Mouse (Mus musculus): ENCODE results near the gene Olfr178. TPM values are rescaled to one million over a fixed set of nuclear protein-coding genes. Genes with fewer than 3 reads are reported as not detected.

Olfr178 gene
- total RNA-seq (2021), result not detected

DNA sequence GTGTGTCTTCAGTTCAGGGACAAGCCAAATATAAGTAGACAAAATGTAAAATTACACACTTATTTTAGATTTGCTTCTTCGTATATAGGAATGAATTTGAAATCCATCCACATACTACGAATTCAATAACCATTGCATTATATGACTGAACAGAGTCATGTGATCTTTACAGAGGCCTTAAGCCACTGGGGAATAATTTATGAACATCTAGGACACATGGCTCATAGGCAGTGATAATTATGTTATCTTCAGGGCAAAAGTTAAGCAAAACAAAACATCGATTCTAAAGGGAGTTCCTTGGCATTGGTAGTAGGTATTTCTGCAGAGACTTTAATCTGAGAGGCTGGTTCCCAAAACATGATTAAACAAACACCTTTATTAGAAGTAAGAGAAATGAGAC lies at the start of gene Olfr178:
Olfr178 (minus strand) TSS at position 101 of the 400 bp plus-strand sequence.
- intact Hi-C loops (cut with DNase I), result no loop called here
- DNase-seq, result no peak

DNA sequence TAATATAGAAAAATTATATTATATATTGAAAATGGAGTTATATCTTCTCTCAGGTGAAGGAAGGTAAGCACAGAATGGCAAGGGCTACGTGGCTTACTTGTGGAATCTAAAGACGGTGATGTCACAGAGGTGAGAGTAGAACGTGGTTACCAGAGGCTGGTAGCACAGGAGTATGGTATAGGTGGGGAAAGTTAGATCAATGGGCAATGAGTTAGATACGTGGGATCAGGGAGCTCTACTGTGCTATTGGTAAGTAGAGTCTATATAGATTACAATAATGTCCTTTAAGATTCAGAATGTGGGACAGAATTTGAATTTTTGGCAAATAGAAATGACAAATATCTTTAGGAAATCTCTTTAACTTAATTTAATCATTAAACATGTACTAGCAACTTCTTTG lies 37.4 kb upstream of the Olfr178 start, which contains the start of gene Olfr180:
Olfr180 (minus strand) TSS at position 101 of the 400 bp plus-strand sequence.
- no peak for DNase-seq
- intact Hi-C loops (cut with DNase I), result no loop called here

GRCm38 (mm10) chr16:58928655-58929054 lies 36.8 kb upstream of the Olfr178 start, which contains the start of gene Olfr181:
Gene Olfr181, minus strand, starts transcription at chr16:58928755.
- no peak for DNase-seq
- intact Hi-C loops (cut with DNase I), result no loop called here

DNA sequence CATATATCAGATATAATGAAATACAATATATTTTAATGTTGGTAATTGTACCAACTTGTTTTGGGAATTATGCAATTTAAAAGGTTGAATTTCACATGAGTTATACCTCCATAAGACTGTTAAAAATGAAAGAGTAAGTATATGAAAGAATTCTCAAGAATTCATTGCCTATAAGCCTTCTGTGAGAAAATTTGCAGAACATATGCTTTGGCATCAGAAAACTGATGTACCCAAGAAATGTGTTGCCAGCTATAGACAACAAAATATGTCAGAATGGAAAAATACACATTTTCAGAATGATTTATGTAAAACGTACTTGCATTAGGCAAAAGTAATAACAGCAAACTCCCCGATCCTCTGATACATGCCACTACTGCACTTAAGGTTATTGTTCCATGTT lies 7.4 kb downstream of the Olfr178 start:
- intact Hi-C loops (cut with DNase I), result no loop called here

DNA sequence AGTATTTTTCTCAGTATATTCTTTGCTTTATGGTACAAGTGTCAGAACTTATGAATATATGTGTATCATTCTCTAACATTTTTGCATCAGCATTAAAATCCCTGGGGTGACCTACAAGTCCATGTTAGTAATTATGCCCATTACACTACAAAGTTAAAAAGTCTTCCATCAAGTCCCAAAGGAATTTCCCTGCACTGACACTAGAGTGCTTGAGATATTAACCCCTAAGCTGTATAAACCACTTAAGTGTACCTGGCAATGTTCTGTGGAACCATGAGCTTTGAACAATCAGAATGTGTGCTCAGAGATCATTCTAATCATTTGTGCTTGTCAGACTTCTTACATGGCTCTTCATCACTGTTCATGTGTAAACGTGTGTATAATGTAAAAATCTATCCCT lies 17.2 kb downstream of the Olfr178 start, which contains the start of gene Olfr177:
Olfr177 (minus strand) TSS at position 101 of the 400 bp plus-strand sequence.
- no peak for DNase-seq

More for the DNA sequence above, 7.4 kb downstream of the Olfr178 start:
- no peak for DNase-seq

GRCm38 (mm10) chr16:58861479-58861878 lies 30.4 kb downstream of the Olfr178 start:
- DNase-seq, result no peak
- intact Hi-C loops (cut with DNase I), result no loop called here

More for the DNA sequence above, 17.2 kb downstream of the Olfr178 start, which contains the start of gene Olfr177:
- intact Hi-C loops (cut with DNase I), result no loop called here

DNA sequence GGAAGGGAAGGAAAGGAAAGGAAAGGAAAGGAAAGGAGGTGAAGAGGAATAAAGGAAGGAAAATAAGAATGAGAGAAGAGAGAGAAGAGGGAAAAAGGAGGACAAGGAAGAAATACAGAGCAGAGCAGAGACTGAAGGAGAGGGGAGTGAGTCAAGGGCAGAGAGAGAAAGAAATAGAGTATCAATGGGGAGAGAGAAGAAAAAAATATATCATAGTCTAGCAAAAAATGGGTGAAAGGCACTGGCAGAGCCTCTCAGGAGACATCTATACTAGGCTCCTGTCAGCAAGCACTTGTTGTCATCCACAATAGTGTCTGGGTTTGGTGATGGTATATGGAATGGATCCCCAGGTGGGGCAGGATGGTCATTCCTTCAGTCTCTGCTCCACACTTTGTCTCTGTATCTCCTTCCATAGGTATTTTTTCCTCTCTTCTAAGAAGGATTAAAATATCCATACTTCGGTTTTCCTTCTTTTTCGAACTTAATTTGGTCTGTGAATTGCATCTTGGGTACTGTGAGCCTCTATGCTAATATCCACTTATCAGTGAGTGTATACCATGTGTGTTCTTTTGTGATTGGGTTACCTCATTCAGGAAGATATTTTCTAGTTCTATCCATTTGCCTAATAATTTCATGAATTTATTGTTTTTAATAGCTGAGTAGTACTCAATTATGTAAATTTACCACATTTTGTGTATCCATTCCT lies 31.7 kb downstream of the Olfr178 start:
- DNase-seq, result no peak
- intact Hi-C loops (cut with DNase I), result no loop called here

Other genes with a start within 250 kb of the Olfr178 start
- 10 to 100 TPM; 39.8 to 40.0 TPM for gene Cpox, start 221.8 kb downstream of the Olfr178 start, total RNA-seq (2021)
- gene Gpr15, start 173.0 kb downstream of the Olfr178 start, total RNA-seq (2021), result not detected
- 10 to 100 TPM; 51.7 to 51.9 TPM for gene Cldnd1, start 164.2 kb downstream of the Olfr178 start, total RNA-seq (2021)
- not detected for gene Olfr172, start 128.9 kb downstream of the Olfr178 start, total RNA-seq (2021)
- not detected for gene Olfr173, start 91.8 kb downstream of the Olfr178 start, total RNA-seq (2021)
- not detected for gene Olfr175-ps1, start 65.3 kb downstream of the Olfr178 start, total RNA-seq (2021)
- not detected for gene Olfr177, start 17.3 kb downstream of the Olfr178 start, total RNA-seq (2021)
- not detected for gene Olfr181, start 36.7 kb upstream of the Olfr178 start, total RNA-seq (2021)
- gene Olfr180, start 37.3 kb upstream of the Olfr178 start, total RNA-seq (2021), result not detected
- not detected for gene Olfr183, start 103.3 kb upstream of the Olfr178 start, total RNA-seq (2021)
- not detected for gene Olfr186, start 138.2 kb upstream of the Olfr178 start, total RNA-seq (2021)
- not detected for gene Olfr187, start 147.7 kb upstream of the Olfr178 start, total RNA-seq (2021)
- not detected for gene Olfr190, start 185.9 kb upstream of the Olfr178 start, total RNA-seq (2021)
- gene Olfr191, start 197.8 kb upstream of the Olfr178 start, total RNA-seq (2021), result not detected
- gene Olfr193, start 219.8 kb upstream of the Olfr178 start, total RNA-seq (2021), result not detected
- gene Olfr194, start 229.0 kb upstream of the Olfr178 start, total RNA-seq (2021), result not detected

Data from heart, postnatal 36 days (tissue).